Mouse (Mus musculus): ENCODE results near the gene Cdc25a.

Cdc25a gene

GRCm38 (mm10) chr9:109874797-109875691, at the start of gene Cdc25a:
Gene Cdc25a (plus strand): TSS chr9:109875579.
- peak; percentile 99 for DNase-seq (ENCODE audit: low read depth)

- no peak for DNase-seq (ENCODE audit: low read depth)
Measured at GRCm38 (mm10) chr9:109825739-109826138, 49.6 kb upstream of the Cdc25a start.

- DNase-seq (ENCODE audit: low read depth) = no peak
Measured at GRCm38 (mm10) chr9:109826181-109826580, 49.2 kb upstream of the Cdc25a start.

DNA sequence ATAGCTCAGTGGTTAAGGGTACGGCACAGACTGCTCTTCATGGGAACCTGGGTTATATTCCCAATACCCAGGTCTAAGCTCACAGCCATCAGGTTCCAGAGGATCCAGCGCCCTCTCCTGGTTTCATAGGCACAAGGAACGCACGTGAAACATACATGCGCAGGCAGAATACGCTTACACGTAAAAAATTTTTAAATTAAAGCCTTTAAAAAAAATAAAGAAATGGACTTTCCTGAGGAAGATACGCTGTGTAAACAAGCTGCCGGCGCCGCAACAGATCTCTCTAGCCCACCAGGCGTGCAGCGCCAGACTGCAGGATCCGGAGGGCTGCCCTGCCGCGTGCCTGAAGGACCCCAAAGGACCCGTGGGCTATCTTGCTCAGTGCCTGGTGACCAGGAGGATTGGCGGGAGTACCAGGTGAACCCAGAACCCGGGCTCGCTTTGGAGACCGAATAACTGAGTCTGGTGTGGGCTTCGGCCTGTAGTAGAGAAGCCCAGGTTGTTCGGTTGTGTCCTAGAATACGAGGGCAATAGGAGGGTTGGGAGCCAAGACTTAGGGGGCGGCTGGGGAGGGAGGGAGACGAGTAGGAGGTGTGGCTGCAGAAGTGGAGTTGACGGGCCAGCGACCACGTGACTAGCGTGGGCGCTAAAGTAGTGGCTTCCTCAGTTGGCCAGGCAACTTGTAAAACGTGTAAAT, 42.8 kb upstream of the Cdc25a start, which contains the start of gene Nme6:
TSS of gene Nme6 (plus strand) at position 359 of the 697 bp plus-strand sequence.
- DNase-seq (ENCODE audit: low read depth) = peak; percentile 65

DNA sequence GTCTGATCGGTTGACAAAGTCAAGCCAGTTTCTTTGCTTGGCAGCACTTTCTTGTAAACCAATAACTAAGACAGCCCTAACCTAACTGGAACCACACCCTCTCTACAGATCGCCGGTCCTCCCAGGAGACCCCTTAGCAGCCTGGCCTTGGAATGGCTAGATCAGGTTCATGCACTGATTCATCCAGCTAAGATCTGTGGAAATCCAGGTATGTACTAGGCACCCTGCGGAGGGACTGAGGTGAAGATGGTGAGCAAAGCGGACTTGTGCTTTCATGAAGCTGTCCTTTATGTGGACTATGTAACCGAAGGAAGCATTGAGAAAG, 42.3 kb upstream of the Cdc25a start:
- DNase-seq (ENCODE audit: low read depth) = no peak

DNA sequence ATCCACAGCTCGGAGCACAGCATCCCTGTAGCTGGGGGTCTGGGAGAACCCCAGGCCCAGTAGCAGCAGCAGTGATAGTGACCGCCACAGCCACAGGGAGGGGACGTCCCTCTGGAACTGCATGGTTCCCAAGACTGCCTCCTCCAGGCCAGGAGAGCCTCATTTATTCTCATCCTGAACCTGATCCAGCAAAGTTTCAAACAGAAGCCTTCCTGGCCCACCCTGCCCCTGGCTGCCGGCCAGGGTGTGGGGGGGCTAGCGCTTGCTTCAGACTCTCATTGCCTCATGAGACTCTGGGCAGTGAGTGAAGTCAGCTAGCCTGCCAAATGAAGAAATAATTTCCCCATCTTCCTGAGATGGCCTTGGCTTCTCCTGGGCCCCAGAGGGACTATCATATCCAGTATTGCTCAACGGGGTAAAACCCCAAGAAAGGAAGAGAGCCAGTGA, 26.0 kb upstream of the Cdc25a start, which contains the start of gene Camp:
TSS of gene Camp (minus strand) at position 306 of the 447 bp plus-strand sequence.
- peak; percentile 76 for DNase-seq (ENCODE audit: low read depth)

DNA sequence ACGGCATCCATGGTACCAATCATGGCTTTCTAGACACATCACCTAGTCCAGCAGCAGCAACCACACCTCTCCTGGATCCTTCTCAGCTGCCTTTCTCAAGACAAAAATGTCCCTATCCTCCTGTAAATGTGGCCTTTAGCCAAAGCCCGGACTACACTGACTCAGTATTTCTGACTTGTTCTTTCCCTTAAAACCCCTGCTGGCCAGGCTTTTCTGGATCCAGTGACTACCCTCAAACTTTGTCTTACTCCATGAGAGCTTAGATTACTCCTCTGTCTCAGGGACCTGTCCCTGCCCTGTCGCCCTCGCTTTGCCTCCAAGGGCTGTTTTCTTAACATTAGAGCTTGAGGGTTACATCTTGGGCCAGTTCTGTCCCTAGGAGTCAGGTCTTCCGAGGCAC, 25.3 kb upstream of the Cdc25a start:
- peak; percentile 31 for DNase-seq (ENCODE audit: low read depth)

GRCm38 (mm10) chr9:109854341-109854740, 21.0 kb upstream of the Cdc25a start:
- no peak for DNase-seq (ENCODE audit: low read depth)

DNA sequence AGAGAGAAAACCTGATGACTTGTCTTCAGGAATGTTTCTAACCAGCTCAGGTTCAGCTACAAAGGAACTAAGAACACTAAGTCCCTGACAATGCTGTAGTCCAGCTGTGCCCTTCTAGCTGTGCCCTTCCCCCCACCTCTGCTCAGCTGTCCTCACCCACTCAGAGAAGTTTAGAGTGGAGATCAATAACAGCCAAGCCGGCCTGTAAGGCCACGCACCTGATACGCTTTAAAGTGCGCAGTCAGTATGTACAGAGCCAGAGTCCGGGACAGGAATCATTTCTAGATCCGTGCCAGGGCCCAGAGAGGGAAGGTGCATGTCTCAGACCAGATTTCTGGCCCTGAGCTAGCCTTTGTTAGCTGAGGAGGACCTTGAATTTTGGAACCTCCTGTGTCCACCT, 19.4 kb upstream of the Cdc25a start:
- DNase-seq (ENCODE audit: low read depth) = no peak

GRCm38 (mm10) chr9:109862397-109863044, 12.9 kb upstream of the Cdc25a start:
- DNase-seq (ENCODE audit: low read depth) = peak; percentile 30

DNA sequence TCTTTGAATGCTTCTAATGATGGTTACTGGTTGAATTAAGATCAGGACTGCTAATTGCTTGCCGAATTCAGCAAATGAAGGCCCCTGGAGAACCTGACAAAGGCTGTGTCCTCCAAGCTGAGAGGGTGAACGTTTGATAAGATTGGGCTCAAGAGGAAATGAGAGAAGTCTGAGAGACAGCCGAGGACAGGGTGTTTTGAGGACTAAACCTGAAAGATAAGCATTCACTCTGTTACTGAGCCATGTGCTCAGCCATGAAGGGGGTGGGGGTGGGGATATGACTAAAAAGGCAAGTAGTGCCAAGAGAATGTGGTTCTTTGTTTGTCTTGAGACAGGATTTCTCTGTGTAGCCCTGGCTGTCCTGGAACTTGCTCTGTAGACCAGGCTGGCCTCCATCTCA, 12.3 kb upstream of the Cdc25a start:
- no peak for DNase-seq (ENCODE audit: low read depth)

DNA sequence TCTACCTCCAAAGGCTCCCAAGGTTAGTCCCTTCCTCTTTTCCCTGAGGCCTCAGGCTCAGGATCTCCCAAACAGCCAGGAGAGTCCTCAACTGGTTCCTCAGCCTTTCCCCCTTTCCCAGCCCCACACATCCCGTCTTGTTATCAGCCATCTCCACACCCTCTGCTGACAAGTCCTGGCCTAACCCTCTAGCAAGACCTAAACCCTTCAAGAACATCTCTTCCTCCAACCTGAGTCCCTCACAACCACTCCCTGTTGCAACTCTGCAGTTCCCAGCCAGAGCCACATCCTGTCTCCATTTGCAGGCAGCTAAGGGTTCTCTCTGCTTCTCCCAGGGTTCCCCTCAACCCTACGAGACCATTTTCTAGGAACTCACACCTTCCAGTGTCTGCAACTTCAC, 9.2 kb upstream of the Cdc25a start:
- DNase-seq (ENCODE audit: low read depth) = no peak

GRCm38 (mm10) chr9:109870983-109871572, 4.3 kb upstream of the Cdc25a start:
- no peak for DNase-seq (ENCODE audit: low read depth)

DNA sequence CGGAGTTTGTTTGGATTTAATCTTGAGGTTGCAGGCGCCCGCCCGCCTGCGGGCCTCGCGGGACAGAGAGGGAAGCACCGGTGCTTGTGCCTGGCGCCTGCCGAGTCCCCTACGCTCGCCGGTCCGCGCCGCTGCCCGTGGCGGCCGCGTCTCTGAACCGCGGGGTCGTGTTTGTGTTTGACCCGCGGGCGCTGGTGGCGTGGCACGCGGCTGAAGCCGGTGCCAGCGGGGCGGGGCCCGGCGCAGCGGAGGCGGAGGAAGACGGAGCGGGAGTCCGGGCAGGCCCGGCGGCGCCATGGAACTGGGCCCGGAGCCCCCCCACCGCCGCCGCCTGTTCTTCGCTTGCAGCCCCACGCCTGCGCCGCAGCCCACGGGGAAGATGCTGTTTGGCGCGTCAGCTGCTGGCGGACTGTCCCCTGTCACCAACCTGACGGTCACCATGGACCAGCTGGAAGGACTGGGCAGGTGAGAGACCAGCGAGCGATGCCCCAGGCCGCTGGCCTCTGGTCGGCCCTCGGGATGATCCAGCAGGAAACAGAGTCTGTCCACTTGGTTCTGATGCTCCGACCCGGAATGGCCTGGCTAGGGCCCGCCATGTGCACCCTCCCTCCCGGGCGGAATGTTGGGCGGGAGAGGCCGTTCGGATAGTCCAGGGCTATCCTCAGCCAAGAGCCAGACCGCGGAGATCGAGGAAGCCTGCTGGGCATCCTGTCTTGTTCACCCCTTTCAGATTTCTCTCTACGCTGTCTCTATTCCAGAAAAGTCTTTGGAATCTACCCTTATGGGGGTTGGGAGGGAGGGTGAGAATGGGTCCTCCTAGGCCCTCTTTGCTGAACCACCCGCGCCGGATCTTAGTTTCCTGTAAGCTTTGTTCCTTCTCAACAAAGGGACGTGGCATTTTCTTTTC, 569 bp downstream of the Cdc25a start:
- no peak for DNase-seq (ENCODE audit: low read depth)

GRCm38 (mm10) chr9:109876756-109877155, 1.4 kb downstream of the Cdc25a start:
- DNase-seq (ENCODE audit: low read depth) = no peak

GRCm38 (mm10) chr9:109877666-109878065, 2.3 kb downstream of the Cdc25a start:
- DNase-seq (ENCODE audit: low read depth) = no peak

- DNase-seq (ENCODE audit: low read depth) = no peak
Measured at GRCm38 (mm10) chr9:109879305-109879704, 3.9 kb downstream of the Cdc25a start.

DNA sequence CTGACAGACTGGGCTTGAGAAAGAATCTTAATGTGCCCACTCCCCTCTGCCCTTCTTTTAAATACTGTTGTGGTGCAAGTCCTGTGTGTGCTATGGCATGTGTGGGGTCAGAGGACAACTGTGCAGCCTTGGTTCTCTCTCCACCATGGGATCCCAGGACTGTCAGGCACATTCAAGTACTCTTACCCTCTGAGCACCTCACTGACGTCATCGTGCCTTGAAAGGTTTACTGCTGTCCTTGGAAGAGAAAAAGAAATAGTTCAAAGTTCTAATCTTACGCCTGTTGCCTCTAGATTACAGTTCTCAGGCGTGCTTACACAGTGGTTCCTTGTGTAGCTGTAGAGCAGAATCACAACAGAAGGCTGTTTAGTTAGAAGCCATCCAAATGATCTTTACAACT, 10.9 kb downstream of the Cdc25a start:
- DNase-seq (ENCODE audit: low read depth) = no peak

- DNase-seq (ENCODE audit: low read depth) = no peak
Measured at GRCm38 (mm10) chr9:109887321-109887720, 11.9 kb downstream of the Cdc25a start.

- DNase-seq (ENCODE audit: low read depth) = no peak
Measured at GRCm38 (mm10) chr9:109891501-109891900, 16.1 kb downstream of the Cdc25a start.

- peak; percentile 77 for DNase-seq (ENCODE audit: low read depth)
Measured at GRCm38 (mm10) chr9:109892651-109893250, 17.4 kb downstream of the Cdc25a start.
